Mouse (Mus musculus) forelimb bud, embryonic 11.5 days (tissue): ENCODE measurements at regions not wholly inside any gene's neighbourhood (a gene's known extent, or its start where the extent isn't known, plus 50 kb on each side); places are given as distances from the start of the nearest gene placed in this dataset.

ENCODE experiments used
- DNase-seq: peaks from one replicate; pipeline ENCODE4 v3.0.0-alpha.2; 2012; ENCODE audit warnings: low read depth, low spot score

- DNase-seq, result no peak
These were observed 210.7 kb upstream of the Zc3h12c start for GRCm38 (mm10) chr9:52379031-52379430.

GRCm38 (mm10) chr9:52377761-52378160 lies 209.4 kb upstream of the Zc3h12c start:
- DNase-seq, result no peak

- no peak for DNase-seq
These were observed 208.5 kb upstream of the Zc3h12c start for GRCm38 (mm10) chr9:52376914-52377313.

GRCm38 (mm10) chr9:52371296-52371695 lies 202.9 kb upstream of the Zc3h12c start:
- DNase-seq, result no peak

- peak; percentile 12 for DNase-seq
These were observed 200.5 kb upstream of the Zc3h12c start for GRCm38 (mm10) chr9:52368911-52369310.

- no peak for DNase-seq
These were observed 199.7 kb upstream of the Zc3h12c start for GRCm38 (mm10) chr9:52368080-52368479.

- DNase-seq, result no peak
These were observed 197.7 kb upstream of the Zc3h12c start for GRCm38 (mm10) chr9:52366046-52366445.

GRCm38 (mm10) chr9:52361599-52361998 lies 193.2 kb upstream of the Zc3h12c start:
- DNase-seq, result no peak

GRCm38 (mm10) chr9:52359416-52359815 lies 191.0 kb upstream of the Zc3h12c start:
- no peak for DNase-seq

GRCm38 (mm10) chr9:52356549-52356948 lies 188.2 kb upstream of the Zc3h12c start:
- DNase-seq, result no peak

- no peak for DNase-seq
These were observed 187.0 kb upstream of the Zc3h12c start for GRCm38 (mm10) chr9:52355187-52355982.

GRCm38 (mm10) chr9:52348536-52349527 lies 180.5 kb upstream of the Zc3h12c start:
- DNase-seq, result no peak

GRCm38 (mm10) chr9:52344177-52344877 lies 176.0 kb upstream of the Zc3h12c start:
- DNase-seq, result no peak

GRCm38 (mm10) chr9:52341029-52341428 lies 172.7 kb upstream of the Zc3h12c start:
- DNase-seq, result no peak

- DNase-seq, result no peak
These were observed 169.5 kb upstream of the Zc3h12c start for GRCm38 (mm10) chr9:52337786-52338322.

- DNase-seq, result no peak
These were observed 166.4 kb upstream of the Zc3h12c start for GRCm38 (mm10) chr9:52334767-52335166.

- peak; percentile 39 for DNase-seq
These were observed 165.5 kb upstream of the Zc3h12c start for GRCm38 (mm10) chr9:52333884-52334283.

GRCm38 (mm10) chr9:52331748-52332147 lies 163.4 kb upstream of the Zc3h12c start:
- DNase-seq, result no peak

GRCm38 (mm10) chr9:52330652-52331051 lies 162.3 kb upstream of the Zc3h12c start:
- no peak for DNase-seq

GRCm38 (mm10) chr9:52324347-52324746 lies 156.0 kb upstream of the Zc3h12c start:
- DNase-seq, result no peak

- DNase-seq, result no peak
These were observed 155.4 kb upstream of the Zc3h12c start for GRCm38 (mm10) chr9:52323757-52324156.
